In genomic region chr19:5871683-5872082, GRCm38 (mm10) we compare ENCODE assay signal across 10 mouse cellular contexts. TPM values are rescaled to one million over a fixed set of nuclear protein-coding genes. Genes with fewer than 3 reads are reported as not detected.
A peak's percentile ranks its signal among the peaks of the same experiment; 100 is the strongest.
DNase-seq lines count a peak whose midpoint lies in the region; ATAC-seq and TF ChIP-seq lines count a peak whose summit lies in the region.
"Had no signal": no experiment of that assay in that cellular context is flagged by ENCODE, and none has a peak within 500 bp of the region (broad histone marks: within the 10 kb centered on the region; RNA-seq: fewer than 3 reads in every experiment).

No protein-coding gene starts in this region.

- WGBS in kidney, postnatal 0 days, result 45% methylated on average over 6 of the region's 6 CpGs
- WGBS in embryonic facial prominence, embryonic 15.5 days, result 47% methylated on average over 6 of the region's 6 CpGs
- WGBS in intestine, embryonic 15.5 days, result 39% methylated on average over 6 of the region's 6 CpGs

- H3K27ac ChIP-seq in kidney, postnatal 0 days, result peak overlapping the region; percentile 81
- peak overlapping the region; percentile 69 for H3K27ac ChIP-seq in embryonic facial prominence, embryonic 15.5 days (replicated peaks)
- H3K27ac ChIP-seq in intestine, embryonic 15.5 days, result peak overlapping the region; percentile 67

- no peak for TF ChIP-seq CTCF in kidney, postnatal 0 days (IDR thresholded peaks at IDR 0.05; ENCODE audit: low read depth)

- ATAC-seq in kidney, postnatal 0 days (replicated peaks; ENCODE audit: low FRiP score, low read depth), result no peak
- no peak for ATAC-seq in embryonic facial prominence, embryonic 15.5 days (ENCODE audit: insufficient number of reproducible peaks, low FRiP score, low TSS enrichment, low read depth)
- no peak for ATAC-seq in intestine, embryonic 15.5 days

- no peaks in the 10 kb centered on the region for H3K27me3 ChIP-seq in kidney, postnatal 0 days (ENCODE audit: insufficient read depth, low read length)
- H3K27me3 ChIP-seq in embryonic facial prominence, embryonic 15.5 days, result no peaks in the 10 kb centered on the region
- H3K27me3 ChIP-seq in intestine, embryonic 15.5 days (replicated peaks), result no peaks in the 10 kb centered on the region

- no peak for DNase-seq in kidney, postnatal 0 days (ENCODE audit: low spot score)
- DNase-seq in kidney, adult 18-20 months, result no peak
- DNase-seq in naive thymus-derived CD4-positive, alpha-beta T cell, adult 2 months (ENCODE audit: low read depth), result peak; percentile 37
- DNase-seq in natural killer cell, adult 2 months (ENCODE audit: low spot score in 2 of 2), result no peak
- DNase-seq in cerebellum, adult 18-20 months, result no peak
- DNase-seq in thymus, adult 18-20 months, result no peak
- DNase-seq: cerebellum, adult 9-11 months; kidney, adult 9 months had no signal

- peaks cover 23% of the 10 kb centered on the region for H3K4me1 ChIP-seq in kidney, postnatal 0 days (replicated peaks; ENCODE audit: insufficient read depth, low read length)
- peaks cover 43% of the 10 kb centered on the region for H3K4me1 ChIP-seq in embryonic facial prominence, embryonic 15.5 days
- H3K4me1 ChIP-seq in intestine, embryonic 15.5 days (replicated peaks), result peaks cover 43% of the 10 kb centered on the region

- H3K9me3 ChIP-seq in kidney, postnatal 0 days (replicated peaks; ENCODE audit: low read length), result no peaks in the 10 kb centered on the region
- H3K9me3 ChIP-seq in embryonic facial prominence, embryonic 15.5 days (replicated peaks), result no peaks in the 10 kb centered on the region
- no peaks in the 10 kb centered on the region for H3K9me3 ChIP-seq in intestine, embryonic 15.5 days

- peak overlapping the region; percentile 32 for H3K4me2 ChIP-seq in kidney, postnatal 0 days (ENCODE audit: low read length)
- H3K4me2 ChIP-seq in embryonic facial prominence, embryonic 15.5 days (replicated peaks), result peak overlapping the region; percentile 17; the same call in 1 of the 2 replicates
- H3K4me2 ChIP-seq in intestine, embryonic 15.5 days (replicated peaks), result peak overlapping the region; percentile 46

- no peak overlapping the region for H3K4me3 ChIP-seq in kidney, postnatal 0 days (replicated peaks; ENCODE audit: low read depth, low read length)
- H3K4me3 ChIP-seq in embryonic facial prominence, embryonic 15.5 days (replicated peaks), result no peak overlapping the region
- no peak overlapping the region for H3K4me3 ChIP-seq in intestine, embryonic 15.5 days (replicated peaks)

- 0 out of 2 replicates have a peak overlapping the region, but pooled peaks have one; percentile 46 for H3K9ac ChIP-seq in kidney, postnatal 0 days (ENCODE audit: low read depth, low read length)
- H3K9ac ChIP-seq in embryonic facial prominence, embryonic 15.5 days, result no peak overlapping the region
- 0 out of 2 replicates have a peak overlapping the region, but pooled peaks have one; percentile 20 for H3K9ac ChIP-seq in intestine, embryonic 15.5 days

- peaks cover 27% of the 10 kb centered on the region for H3K36me3 ChIP-seq in kidney, postnatal 0 days (ENCODE audit: insufficient read depth, low read length)
- peaks cover 43% of the 10 kb centered on the region for H3K36me3 ChIP-seq in embryonic facial prominence, embryonic 15.5 days
- peaks cover 18% of the 10 kb centered on the region for H3K36me3 ChIP-seq in intestine, embryonic 15.5 days

RNA-seq across cellular contexts. Expression of gene Frmd8, which starts 3.4 kb away (rescaled TPM):
- polyA plus RNA-seq in kidney, postnatal 0 days (2015; fragmentation: Nextera tagmentation; extraction: Ambion mirVana), result 31.6 and 35.9 TPM in 2 replicates
- polyA plus RNA-seq in embryonic facial prominence, embryonic 15.5 days (2015; fragmentation: Nextera tagmentation; extraction: Ambion mirVana), result 32.5 and 37.4 TPM in 2 replicates
- polyA plus RNA-seq in intestine, embryonic 15.5 days (2015; fragmentation: Nextera tagmentation; extraction: Ambion mirVana), result 26.9 and 28.0 TPM in 2 replicates

RNA-seq across cellular contexts. Expression of gene Slc25a45, which starts 5.9 kb away (rescaled TPM):
- 19.9 and 24.5 TPM in 2 replicates for polyA plus RNA-seq in kidney, postnatal 0 days (2015; fragmentation: Nextera tagmentation; extraction: Ambion mirVana)
- polyA plus RNA-seq in embryonic facial prominence, embryonic 15.5 days (2015; fragmentation: Nextera tagmentation; extraction: Ambion mirVana), result 5.9 and 7.5 TPM in 2 replicates
- 3.5 and 4.2 TPM in 2 replicates for polyA plus RNA-seq in intestine, embryonic 15.5 days (2015; fragmentation: Nextera tagmentation; extraction: Ambion mirVana)

RNA-seq across cellular contexts. Expression of gene Tigd3, which starts 22.3 kb away (rescaled TPM):
- 2.9 and 3.6 TPM in 2 replicates for polyA plus RNA-seq in kidney, postnatal 0 days (2015; fragmentation: Nextera tagmentation; extraction: Ambion mirVana)
- polyA plus RNA-seq in embryonic facial prominence, embryonic 15.5 days (2015; fragmentation: Nextera tagmentation; extraction: Ambion mirVana), result 3.4 and 3.6 TPM in 2 replicates
- 1.9 and 2.7 TPM in 2 replicates for polyA plus RNA-seq in intestine, embryonic 15.5 days (2015; fragmentation: Nextera tagmentation; extraction: Ambion mirVana)

RNA-seq across cellular contexts. Expression of gene Dpf2, which starts 41.1 kb away (rescaled TPM):
- 108 and 109 TPM in 2 replicates for polyA plus RNA-seq in kidney, postnatal 0 days (2015; fragmentation: Nextera tagmentation; extraction: Ambion mirVana)
- polyA plus RNA-seq in embryonic facial prominence, embryonic 15.5 days (2015; fragmentation: Nextera tagmentation; extraction: Ambion mirVana), result 144 and 167 TPM in 2 replicates
- polyA plus RNA-seq in intestine, embryonic 15.5 days (2015; fragmentation: Nextera tagmentation; extraction: Ambion mirVana), result 109 and 118 TPM in 2 replicates

RNA-seq across cellular contexts. Expression of gene Cdc42ep2, which starts 52.9 kb away (rescaled TPM):
- polyA plus RNA-seq in kidney, postnatal 0 days (2015; fragmentation: Nextera tagmentation; extraction: Ambion mirVana), result 13.2 and 14.2 TPM in 2 replicates
- polyA plus RNA-seq in embryonic facial prominence, embryonic 15.5 days (2015; fragmentation: Nextera tagmentation; extraction: Ambion mirVana), result 11.0 TPM in 2 replicates
- polyA plus RNA-seq in intestine, embryonic 15.5 days (2015; fragmentation: Nextera tagmentation; extraction: Ambion mirVana), result 11.9 and 12.4 TPM in 2 replicates
